Mouse (Mus musculus): ENCODE measurements around the gene Vil1. TPM values are rescaled to one million over a fixed set of nuclear protein-coding genes. Genes with fewer than 3 reads are reported as not detected.

Vil1 gene
- polyA plus RNA-seq, 1 experiment, result not detected

GRCm38 (mm10) chr1:74386363-74386713 is 22.8 kb upstream of the Vil1 start:
- Histone ChIP-seq H3K27me3 (ENCODE audit: control insufficient read depth, insufficient read depth, low read length) (no peaks in the 10 kb centered on the region), H3K4me3 (ENCODE audit: extremely low read depth, insufficient read depth, insufficient read length) (peak overlapping the region; percentile 64), H3K27ac (ENCODE audit: insufficient read depth, low read length) (peak overlapping the region; percentile 95), H3K36me3 (ENCODE audit: control insufficient read depth, insufficient read depth, low read length) (no peaks in the 10 kb centered on the region), H3K4me1 (ENCODE audit: control insufficient read depth, insufficient read depth, insufficient read length) (peaks cover 29% of the 10 kb centered on the region)
- WGBS, result 42% methylated on average over 7 of the region's 10 CpGs
- DNase-seq (ENCODE audit: low read depth in 1 of 2, low spot score in 2 of 2), result no peak
- TF ChIP-seq CTCF (IDR thresholded peaks at IDR 0.05; ENCODE audit: extremely low read depth, insufficient read depth, insufficient read length, insufficient replicate concordance), result no peak
- no peak for TF ChIP-seq POLR2A (IDR thresholded peaks at IDR 0.05; ENCODE audit: low read depth, low read length)

GRCm38 (mm10) chr1:74386714-74387385 is 22.3 kb upstream of the Vil1 start:
- DNase-seq (ENCODE audit: low read depth in 1 of 2, low spot score in 2 of 2), result peak; percentile 89 to 90
- Histone ChIP-seq H3K27me3 (ENCODE audit: control insufficient read depth, insufficient read depth, low read length) (no peaks in the 10 kb centered on the region), H3K36me3 (ENCODE audit: control insufficient read depth, insufficient read depth, low read length) (no peaks in the 10 kb centered on the region), H3K4me3 (ENCODE audit: extremely low read depth, insufficient read depth, insufficient read length) (peak overlapping the region; percentile 64), H3K27ac (ENCODE audit: insufficient read depth, low read length) (peak overlapping the region; percentile 95), H3K4me1 (ENCODE audit: control insufficient read depth, insufficient read depth, insufficient read length) (peaks cover 27% of the 10 kb centered on the region)
- under 1% methylated on average over 26 of the region's 26 CpGs for WGBS
- peak; percentile 49 for TF ChIP-seq POLR2A (IDR thresholded peaks at IDR 0.05; ENCODE audit: low read depth, low read length)
- TF ChIP-seq CTCF (IDR thresholded peaks at IDR 0.05; ENCODE audit: extremely low read depth, insufficient read depth, insufficient read length, insufficient replicate concordance), result peak; percentile 19; the same call in 1 of the 2 replicates

DNA sequence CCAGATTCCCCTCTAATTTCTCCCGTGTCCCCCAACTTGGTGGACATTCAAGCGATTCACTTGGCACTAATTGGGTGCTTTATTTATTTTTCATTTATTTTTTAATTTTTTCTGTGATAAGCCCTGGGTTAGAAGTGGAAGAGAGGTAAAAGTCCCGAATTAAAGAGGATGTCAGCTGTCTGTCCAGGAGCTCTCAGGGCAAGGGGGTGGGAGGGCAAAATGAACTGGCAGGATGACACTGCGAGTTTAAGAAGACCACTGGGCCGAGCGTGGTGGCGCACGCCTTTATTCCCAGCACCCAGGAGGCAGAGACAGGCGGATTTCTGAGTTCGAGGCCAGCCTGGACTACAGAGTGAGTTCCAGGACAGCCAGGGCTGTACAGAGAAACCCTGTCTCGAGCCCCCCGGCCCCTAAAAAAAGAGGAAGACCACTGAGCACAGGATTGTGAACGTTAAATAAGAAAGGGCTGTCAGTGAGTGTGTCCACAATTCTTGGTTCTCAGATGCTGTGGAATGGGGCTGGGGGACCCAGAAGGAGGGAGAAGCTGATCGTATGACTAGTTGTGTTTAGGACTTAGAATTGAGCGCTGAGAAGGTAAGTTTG is 21.7 kb upstream of the Vil1 start:
- H3K27me3 ChIP-seq (ENCODE audit: control insufficient read depth, insufficient read depth, low read length), result no peaks in the 10 kb centered on the region
- H3K4me1 ChIP-seq (ENCODE audit: control insufficient read depth, insufficient read depth, insufficient read length), result peaks cover 22% of the 10 kb centered on the region
- TF ChIP-seq CTCF (IDR thresholded peaks at IDR 0.05; ENCODE audit: extremely low read depth, insufficient read depth, insufficient read length, insufficient replicate concordance) (no peak), POLR2A (IDR thresholded peaks at IDR 0.05; ENCODE audit: low read depth, low read length) (no peak)
- WGBS, result 44% methylated on average over 15 of the region's 15 CpGs
- DNase-seq (ENCODE audit: low read depth in 1 of 2, low spot score in 2 of 2), result no peak
- H3K27ac ChIP-seq (ENCODE audit: insufficient read depth, low read length), result peak overlapping the region; percentile 95
- H3K4me3 ChIP-seq (ENCODE audit: extremely low read depth, insufficient read depth, insufficient read length), result peak overlapping the region; percentile 64
- H3K36me3 ChIP-seq (ENCODE audit: control insufficient read depth, insufficient read depth, low read length), result no peaks in the 10 kb centered on the region

DNA sequence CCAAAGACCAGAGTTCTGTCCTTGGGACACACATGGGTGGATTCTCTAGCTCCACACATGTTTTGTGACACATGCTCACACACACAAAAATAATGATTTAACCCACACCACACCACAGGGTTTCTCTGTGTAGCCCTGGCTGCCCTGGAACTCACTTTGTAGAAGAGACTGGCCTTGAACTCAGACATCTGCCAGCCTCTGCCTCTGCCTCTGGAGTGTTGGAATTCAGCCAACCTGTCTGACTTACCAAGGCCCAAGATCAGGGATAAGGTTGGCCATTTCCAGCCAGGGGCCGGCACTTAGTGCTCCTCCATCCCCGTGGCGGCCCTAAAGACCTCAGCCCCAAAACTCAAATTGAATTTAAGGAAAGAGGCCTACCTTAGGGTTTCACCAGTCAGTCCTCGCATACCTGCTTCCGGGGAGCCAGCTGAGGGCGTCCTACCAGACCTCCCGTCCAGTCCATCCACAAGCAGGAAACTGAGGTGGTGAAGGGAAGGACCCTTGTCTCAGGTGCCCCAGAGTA is 20.7 kb upstream of the Vil1 start:
- H3K36me3 ChIP-seq (ENCODE audit: control insufficient read depth, insufficient read depth, low read length), result no peaks in the 10 kb centered on the region
- DNase-seq (ENCODE audit: low read depth in 1 of 2, low spot score in 2 of 2), result no peak
- peaks cover 25% of the 10 kb centered on the region for H3K4me1 ChIP-seq (ENCODE audit: control insufficient read depth, insufficient read depth, insufficient read length)
- no peak for TF ChIP-seq CTCF (IDR thresholded peaks at IDR 0.05; ENCODE audit: extremely low read depth, insufficient read depth, insufficient read length, insufficient replicate concordance)
- no peak for TF ChIP-seq POLR2A (IDR thresholded peaks at IDR 0.05; ENCODE audit: low read depth, low read length)
- H3K27ac ChIP-seq (ENCODE audit: insufficient read depth, low read length), result 0 out of 2 replicates have a peak overlapping the region, but pooled peaks have one; percentile 4
- no peak overlapping the region for H3K4me3 ChIP-seq (ENCODE audit: extremely low read depth, insufficient read depth, insufficient read length)
- 90% methylated on average over 7 of the region's 7 CpGs for WGBS
- H3K27me3 ChIP-seq (ENCODE audit: control insufficient read depth, insufficient read depth, low read length), result no peaks in the 10 kb centered on the region

DNA sequence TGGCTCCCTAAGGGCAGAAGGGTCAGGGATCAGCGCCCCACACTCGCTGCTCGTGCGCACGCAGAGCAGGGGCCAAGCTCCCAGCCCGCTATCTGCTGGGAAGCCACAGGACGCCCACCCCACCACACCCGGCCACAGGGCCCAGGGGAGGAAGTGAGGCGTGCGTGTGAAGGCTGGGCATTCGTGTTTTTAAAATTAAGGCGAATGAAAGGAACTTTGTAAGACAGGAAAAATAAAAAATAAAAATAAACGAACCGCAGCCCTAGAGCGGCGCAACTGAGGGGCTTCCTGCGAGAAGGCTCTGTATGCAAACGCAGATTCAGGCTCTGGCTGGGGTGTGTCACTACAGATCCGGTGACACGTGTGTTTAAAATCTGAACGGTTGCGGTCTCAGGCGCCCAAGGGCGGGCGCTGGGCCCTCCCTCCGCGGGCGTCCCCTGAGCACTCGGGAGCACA is 19.3 kb upstream of the Vil1 start:
- Histone ChIP-seq H3K27ac (ENCODE audit: insufficient read depth, low read length) (peak overlapping the region; percentile 91), H3K4me3 (ENCODE audit: extremely low read depth, insufficient read depth, insufficient read length) (peak overlapping the region; percentile 23; the same call in 1 of the 2 replicates), H3K27me3 (ENCODE audit: control insufficient read depth, insufficient read depth, low read length) (no peaks in the 10 kb centered on the region), H3K36me3 (ENCODE audit: control insufficient read depth, insufficient read depth, low read length) (peaks cover 12% of the 10 kb centered on the region), H3K4me1 (ENCODE audit: control insufficient read depth, insufficient read depth, insufficient read length) (peaks cover 25% of the 10 kb centered on the region)
- DNase-seq (ENCODE audit: low read depth in 1 of 2, low spot score in 2 of 2), result peak; percentile 72 to 74
- under 1% methylated on average over 29 of the region's 29 CpGs for WGBS
- no peak for TF ChIP-seq POLR2A (IDR thresholded peaks at IDR 0.05; ENCODE audit: low read depth, low read length)
- no peak for TF ChIP-seq CTCF (IDR thresholded peaks at IDR 0.05; ENCODE audit: extremely low read depth, insufficient read depth, insufficient read length, insufficient replicate concordance)

GRCm38 (mm10) chr1:74390287-74390906 is 18.8 kb upstream of the Vil1 start:
- Histone ChIP-seq H3K27ac (ENCODE audit: insufficient read depth, low read length) (peak overlapping the region; percentile 91), H3K4me1 (ENCODE audit: control insufficient read depth, insufficient read depth, insufficient read length) (peaks cover 25% of the 10 kb centered on the region), H3K36me3 (ENCODE audit: control insufficient read depth, insufficient read depth, low read length) (peaks cover 17% of the 10 kb centered on the region), H3K4me3 (ENCODE audit: extremely low read depth, insufficient read depth, insufficient read length) (peak overlapping the region; percentile 23; the same call in 1 of the 2 replicates), H3K27me3 (ENCODE audit: control insufficient read depth, insufficient read depth, low read length) (no peaks in the 10 kb centered on the region)
- peak; percentile 64 to 72 for DNase-seq (ENCODE audit: low read depth in 1 of 2, low spot score in 2 of 2)
- no peak for TF ChIP-seq POLR2A (IDR thresholded peaks at IDR 0.05; ENCODE audit: low read depth, low read length)
- TF ChIP-seq CTCF (IDR thresholded peaks at IDR 0.05; ENCODE audit: extremely low read depth, insufficient read depth, insufficient read length, insufficient replicate concordance), result peak; percentile 80
- WGBS, result 2% methylated on average over 21 of the region's 21 CpGs
